Mouse (Mus musculus) heart, embryonic 12.5 days (tissue): ENCODE data around the gene Gsn. TPM values are rescaled to one million over a fixed set of nuclear protein-coding genes. Genes with fewer than 3 reads are reported as not detected.

Source experiments
- ATAC-seq: fragments of 200-750 bp; cut with Nextera tagmentation; 2 replicates; pipeline ENCODE4 v1.8.0; 2017; ENCODE audit warnings: moderate TSS enrichment, moderate library complexity; ENCODE audit not compliant: insufficient number of reproducible peaks, low FRiP score
- H3K27ac ChIP-seq: fragments of 300-500 bp; sonication (generic); 2 replicates; pipeline ENCODE4 v1.5.1; 2016; ENCODE audit warnings: mild to moderate bottlenecking, moderate library complexity; ENCODE audit not compliant: poor library complexity, severe bottlenecking
- H3K27me3 ChIP-seq: fragments of 300-500 bp; sonication (generic); replicated peaks from 2 replicates; pipeline ENCODE4 v1.6.1; 2016; ENCODE audit warnings: mild to moderate bottlenecking, moderate library complexity
- H3K36me3 ChIP-seq: fragments of 300-500 bp; sonication (generic); 2 replicates; pipeline ENCODE4 v1.6.1; 2016; ENCODE audit warnings: mild to moderate bottlenecking, moderate library complexity
- H3K4me1 ChIP-seq: fragments of 300-500 bp; sonication (generic); replicated peaks from 2 replicates; pipeline ENCODE4 v1.6.1; 2016; ENCODE audit warnings: mild to moderate bottlenecking
- H3K4me2 ChIP-seq: fragments of 300-500 bp; sonication (generic); 2 replicates; pipeline ENCODE4 v1.6.1; 2016; ENCODE audit warnings: mild to moderate bottlenecking, moderate library complexity
- H3K4me3 ChIP-seq: fragments of 300-500 bp; sonication (generic); 2 replicates; pipeline ENCODE4 v1.5.1; 2016; ENCODE audit warnings: mild to moderate bottlenecking
- H3K9ac ChIP-seq: fragments of 300-500 bp; sonication (generic); 2 replicates; pipeline ENCODE4 v1.6.1; 2016; ENCODE audit warnings: mild to moderate bottlenecking, moderate library complexity
- H3K9me3 ChIP-seq: fragments of 300-500 bp; sonication (generic); replicated peaks from 2 replicates; pipeline ENCODE4 v1.6.1; 2016; ENCODE audit warnings: mild to moderate bottlenecking, moderate library complexity
- WGBS: fragments of 180-500 bp; shearing (Covaris S2); methylation state at CpG from one replicate; pipeline ENCODE4 v1.1.7; 2016; 5-methylcytosine and 5-hydroxymethylcytosine counted together
- polyA plus RNA-seq: library from polyadenylated mRNA; unstranded; fragments of >200 nt; fragmentation: Nextera tagmentation; extraction: Ambion mirVana; gene quantifications from 2 replicates; pipeline ENCODE4 v1.2.1, GENCODE M21; 2016

Gsn gene
- polyA plus RNA-seq, 1 experiment from 2014 or later: 186 TPM

GRCm38 (mm10) chr2:35222822-35223391 lies 33.3 kb upstream of the Gsn start:
- H3K4me1 ChIP-seq: no peaks in the 10 kb centered on the region
- no peaks in the 10 kb centered on the region for H3K9me3 ChIP-seq
- WGBS: 74% methylated on average over 6 of the region's 6 CpGs
- H3K4me2 ChIP-seq: no peak overlapping the region
- H3K9ac ChIP-seq: no peak overlapping the region
- no peak overlapping the region for H3K27ac ChIP-seq
- no peaks in the 10 kb centered on the region for H3K27me3 ChIP-seq
- no peak for ATAC-seq
- H3K4me3 ChIP-seq: no peak overlapping the region
- no peaks in the 10 kb centered on the region for H3K36me3 ChIP-seq

GRCm38 (mm10) chr2:35224285-35224684 lies 31.9 kb upstream of the Gsn start:
- no peak overlapping the region for H3K27ac ChIP-seq
- H3K27me3 ChIP-seq: no peaks in the 10 kb centered on the region
- WGBS: 80% methylated on average over 15 of the region's 15 CpGs
- H3K9ac ChIP-seq: no peak overlapping the region
- H3K9me3 ChIP-seq: no peaks in the 10 kb centered on the region
- H3K4me3 ChIP-seq: no peak overlapping the region
- H3K4me2 ChIP-seq: no peak overlapping the region
- no peak for ATAC-seq
- no peaks in the 10 kb centered on the region for H3K4me1 ChIP-seq
- no peaks in the 10 kb centered on the region for H3K36me3 ChIP-seq

GRCm38 (mm10) chr2:35228145-35228544 lies 28.0 kb upstream of the Gsn start:
- 57% methylated on average over 4 of the region's 4 CpGs for WGBS
- Histone ChIP-seq H3K4me3 (no peak overlapping the region), H3K4me1 (peaks cover 27% of the 10 kb centered on the region), H3K36me3 (no peaks in the 10 kb centered on the region), H3K9ac (no peak overlapping the region), H3K27ac (no peak overlapping the region), H3K9me3 (no peaks in the 10 kb centered on the region), H3K4me2 (no peak overlapping the region), H3K27me3 (no peaks in the 10 kb centered on the region)
- ATAC-seq: no peak

- 28% methylated on average over 8 of the region's 8 CpGs for WGBS
- Histone ChIP-seq H3K4me1 (peaks cover 39% of the 10 kb centered on the region), H3K9ac (no peak overlapping the region), H3K9me3 (no peaks in the 10 kb centered on the region), H3K36me3 (no peaks in the 10 kb centered on the region), H3K4me3 (no peak overlapping the region), H3K27me3 (no peaks in the 10 kb centered on the region), H3K27ac (no peak overlapping the region), H3K4me2 (no peak overlapping the region)
- ATAC-seq: no peak
Observed at GRCm38 (mm10) chr2:35230215-35230614, 26.0 kb upstream of the Gsn start.

GRCm38 (mm10) chr2:35231871-35232270 lies 24.3 kb upstream of the Gsn start:
- Histone ChIP-seq H3K27me3 (no peaks in the 10 kb centered on the region), H3K36me3 (no peaks in the 10 kb centered on the region), H3K4me2 (no peak overlapping the region), H3K9me3 (no peaks in the 10 kb centered on the region), H3K27ac (no peak overlapping the region), H3K9ac (no peak overlapping the region), H3K4me1 (peaks cover 39% of the 10 kb centered on the region), H3K4me3 (no peak overlapping the region)
- no peak for ATAC-seq
- 20% methylated on average over 2 of the region's 2 CpGs for WGBS

GRCm38 (mm10) chr2:35232595-35233445 lies 23.4 kb upstream of the Gsn start:
- H3K36me3 ChIP-seq: no peaks in the 10 kb centered on the region
- H3K4me1 ChIP-seq: peaks cover 39% of the 10 kb centered on the region
- H3K4me3 ChIP-seq: no peak overlapping the region
- no peak overlapping the region for H3K4me2 ChIP-seq
- H3K27me3 ChIP-seq: no peaks in the 10 kb centered on the region
- no peaks in the 10 kb centered on the region for H3K9me3 ChIP-seq
- no peak overlapping the region for H3K9ac ChIP-seq
- ATAC-seq: 0 out of 2 replicates have a peak, but pooled peaks have one; percentile 6
- 61% methylated on average over 17 of the region's 17 CpGs for WGBS
- H3K27ac ChIP-seq: no peak overlapping the region

- no peaks in the 10 kb centered on the region for H3K9me3 ChIP-seq
- H3K27me3 ChIP-seq: no peaks in the 10 kb centered on the region
- peaks cover 39% of the 10 kb centered on the region for H3K4me1 ChIP-seq
- no peak overlapping the region for H3K4me3 ChIP-seq
- H3K4me2 ChIP-seq: no peak overlapping the region
- 18% methylated on average over 3 of the region's 3 CpGs for WGBS
- no peak overlapping the region for H3K27ac ChIP-seq
- ATAC-seq: no peak
- H3K36me3 ChIP-seq: no peaks in the 10 kb centered on the region
- no peak overlapping the region for H3K9ac ChIP-seq
Observed at GRCm38 (mm10) chr2:35233898-35234297, 22.3 kb upstream of the Gsn start.

- Histone ChIP-seq H3K4me1 (peaks cover 37% of the 10 kb centered on the region), H3K9me3 (no peaks in the 10 kb centered on the region), H3K27me3 (no peaks in the 10 kb centered on the region), H3K4me2 (no peak overlapping the region), H3K4me3 (no peak overlapping the region), H3K9ac (no peak overlapping the region), H3K27ac (no peak overlapping the region), H3K36me3 (no peaks in the 10 kb centered on the region)
- no peak for ATAC-seq
- WGBS: 76% methylated on average over 6 of the region's 6 CpGs
Observed at GRCm38 (mm10) chr2:35235021-35235420, 21.2 kb upstream of the Gsn start.

GRCm38 (mm10) chr2:35244241-35244640 lies 11.9 kb upstream of the Gsn start:
- no peaks in the 10 kb centered on the region for H3K36me3 ChIP-seq
- no peak for ATAC-seq
- WGBS: 35% methylated on average over 3 of the region's 3 CpGs
- no peak overlapping the region for H3K4me3 ChIP-seq
- no peaks in the 10 kb centered on the region for H3K9me3 ChIP-seq
- no peak overlapping the region for H3K4me2 ChIP-seq
- no peak overlapping the region for H3K9ac ChIP-seq
- H3K4me1 ChIP-seq: peaks cover 4% of the 10 kb centered on the region; the same call in 1 of the 2 replicates
- H3K27ac ChIP-seq: no peak overlapping the region
- no peaks in the 10 kb centered on the region for H3K27me3 ChIP-seq

- H3K27me3 ChIP-seq: no peaks in the 10 kb centered on the region
- H3K27ac ChIP-seq: no peak overlapping the region
- H3K9me3 ChIP-seq: no peaks in the 10 kb centered on the region
- ATAC-seq: no peak
- H3K4me1 ChIP-seq: peaks cover 4% of the 10 kb centered on the region; the same call in 1 of the 2 replicates
- no peaks in the 10 kb centered on the region for H3K36me3 ChIP-seq
- H3K4me3 ChIP-seq: no peak overlapping the region
- no peak overlapping the region for H3K9ac ChIP-seq
- WGBS: 42% methylated on average over 5 of the region's 5 CpGs
- no peak overlapping the region for H3K4me2 ChIP-seq
Observed at GRCm38 (mm10) chr2:35247763-35248162, 8.4 kb upstream of the Gsn start.

- no peak for ATAC-seq
- H3K4me3 ChIP-seq: no peak overlapping the region
Observed at GRCm38 (mm10) chr2:35252733-35253132, 3.4 kb upstream of the Gsn start.

More at GRCm38 (mm10) chr2:35252733-35253132, 3.4 kb upstream of the Gsn start:
- H3K9ac ChIP-seq: no peak overlapping the region
- no peak overlapping the region for H3K4me2 ChIP-seq
- H3K27ac ChIP-seq: no peak overlapping the region
- H3K36me3 ChIP-seq: no peaks in the 10 kb centered on the region
- no peaks in the 10 kb centered on the region for H3K9me3 ChIP-seq
- 0 out of 2 replicates have a peak, but pooled peaks cover 10% of the 10 kb centered on the region for H3K27me3 ChIP-seq
- peaks cover 27% of the 10 kb centered on the region for H3K4me1 ChIP-seq
- WGBS: 40% methylated on average over 6 of the region's 6 CpGs
